Mouse (Mus musculus) gastrocnemius, adult 8-10 months (tissue): ENCODE measurements around the gene Asna1. TPM values are rescaled to one million over a fixed set of nuclear protein-coding genes. Genes with fewer than 3 reads are reported as not detected.

Experiments used
- DNase-seq, 2 experiments: peaks; one replicate each; pipeline ENCODE4 v3.0.0; 2022; ENCODE audit warnings: low spot score in 2 of 2
- total RNA-seq, 4 experiments: library from RNA; stranded (reverse); gene quantifications; 2 replicates each; pipeline ENCODE4 v1.2.4; 2022

Gene Asna1
- total RNA-seq, 4 experiments from 2014 or later, result 57.1 to 67.3 (median 58.8) TPM

- no peak for DNase-seq
These were observed 10.2 kb upstream of the Asna1 start for GRCm38 (mm10) chr8:85035165-85035727.

GRCm38 (mm10) chr8:85034764-85035163, 9.7 kb upstream of the Asna1 start:
- peak in 1 of 2 experiments; percentile 59 for DNase-seq

- DNase-seq, result no peak
These were observed 8.8 kb upstream of the Asna1 start for GRCm38 (mm10) chr8:85033867-85034266.

- no peak for DNase-seq
These were observed 7.7 kb upstream of the Asna1 start for GRCm38 (mm10) chr8:85032622-85033311.

- DNase-seq, result no peak
These were observed 4.2 kb upstream of the Asna1 start for GRCm38 (mm10) chr8:85029271-85029670.

GRCm38 (mm10) chr8:85027922-85028321, 2.8 kb upstream of the Asna1 start:
- no peak for DNase-seq

GRCm38 (mm10) chr8:85027516-85027855, 2.4 kb upstream of the Asna1 start:
- DNase-seq, result no peak

GRCm38 (mm10) chr8:85026670-85027515, 1.8 kb upstream of the Asna1 start, which contains the start of gene Trir:
TSS of gene Trir (plus strand) at chr8:85026823.
- peak; percentile 93 to 96 for DNase-seq

GRCm38 (mm10) chr8:85023846-85024245, 1.2 kb downstream of the Asna1 start:
- DNase-seq, result no peak

- no peak for DNase-seq
These were observed 3.5 kb downstream of the Asna1 start for GRCm38 (mm10) chr8:85021514-85022055.

GRCm38 (mm10) chr8:85017209-85017608, 7.9 kb downstream of the Asna1 start:
- DNase-seq, result no peak

- no peak for DNase-seq
These were observed 8.4 kb downstream of the Asna1 start for GRCm38 (mm10) chr8:85016724-85017123.

- no peak for DNase-seq
These were observed 10.7 kb downstream of the Asna1 start, which contains the start of gene Best2 for GRCm38 (mm10) chr8:85014431-85014830. TSS of gene Best2 (minus strand) at chr8:85014531.

- DNase-seq, result no peak
These were observed 11.7 kb downstream of the Asna1 start for GRCm38 (mm10) chr8:85013230-85013840.

- DNase-seq, result no peak
These were observed 13.8 kb downstream of the Asna1 start for GRCm38 (mm10) chr8:85011242-85011641.

GRCm38 (mm10) chr8:85007686-85008085, 17.4 kb downstream of the Asna1 start:
- DNase-seq, result no peak

GRCm38 (mm10) chr8:84997649-84998295, 27.3 kb downstream of the Asna1 start:
- peak; percentile 75 to 86 for DNase-seq

- no peak for DNase-seq
These were observed 28.1 kb downstream of the Asna1 start for GRCm38 (mm10) chr8:84996978-84997377.

GRCm38 (mm10) chr8:84995680-84996079, 29.4 kb downstream of the Asna1 start:
- no peak for DNase-seq

- DNase-seq, result no peak
These were observed 30.7 kb downstream of the Asna1 start for GRCm38 (mm10) chr8:84994375-84994774.

GRCm38 (mm10) chr8:84990836-84991235, 34.2 kb downstream of the Asna1 start:
- no peak for DNase-seq
